8 mouse cellular contexts compared by ENCODE assay signal in the genomic region with DNA sequence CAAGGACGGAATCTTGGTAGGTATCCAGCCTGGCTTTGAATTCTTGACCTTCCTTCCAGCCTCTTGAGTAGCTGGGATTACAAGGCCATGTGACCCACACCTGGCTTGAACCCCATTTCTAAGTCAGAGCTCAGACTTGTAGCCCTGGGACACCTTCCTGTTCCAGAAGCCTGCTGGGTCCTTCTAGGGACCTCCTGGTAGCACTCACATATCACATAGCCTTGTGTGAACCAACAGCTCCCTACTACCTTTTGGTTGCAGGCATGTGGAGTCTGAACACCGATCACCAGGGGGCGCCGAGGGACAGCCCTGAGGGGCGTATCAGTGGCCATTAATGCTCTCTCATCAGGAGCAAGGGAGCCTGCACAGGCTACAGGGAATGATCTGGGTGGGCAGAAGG. TPM values are rescaled to one million over a fixed set of nuclear protein-coding genes. Genes with fewer than 3 reads are reported as not detected.
DNase-seq lines count a peak whose midpoint lies in the region; ATAC-seq lines count a peak whose summit lies in the region.

No protein-coding gene starts in this region.

- DNase-seq in A20 (ENCODE audit: low read depth, low spot score): peak; percentile 68
- peak; percentile 58 for DNase-seq in ES-CJ7 (ENCODE audit: low read depth, low spot score)
- DNase-seq in cerebellum, postnatal 10 days: peak; percentile 80 to 82
- peak; percentile 50 for DNase-seq in heart, adult 8-10 months (ENCODE audit: low spot score)
- peak; percentile 75 to 81 for DNase-seq in kidney, postnatal 25 days
- DNase-seq in lung, postnatal 10 days: peak; percentile 85
- peak; percentile 17 to 29 for DNase-seq in spleen, postnatal 36 days (ENCODE audit: low spot score in 2 of 2)

- no peak for ATAC-seq in activated CD4-positive, CD25-positive, alpha-beta regulatory T cell, adult 4 months

RNA-seq across cellular contexts. Expression of a gene that starts 18.8 kb away (rescaled TPM):
- 10 to 100 TPM; 12.4 to 17.8 (median 15.9) TPM for total RNA-seq in heart, adult 8-10 months (2022)
- 10 to 100 TPM; 45.1 to 54.9 TPM for polyA plus RNA-seq in activated CD4-positive, CD25-positive, alpha-beta regulatory T cell, adult 4 months (2017; shearing (Covaris generic))

RNA-seq across cellular contexts. Expression of a gene that starts 46.0 kb away (rescaled TPM):
- total RNA-seq in heart, adult 8-10 months (2022): 10 to 100 TPM; 44.5 to 53.3 (median 49.0) TPM
- polyA plus RNA-seq in activated CD4-positive, CD25-positive, alpha-beta regulatory T cell, adult 4 months (2017; shearing (Covaris generic)): 10 to 100 TPM; 24.7 to 25.0 TPM

Comparison
In these comparisons a context has a peak if more than half of its experiments do, and no peak if none do; other contexts are left out.
1. DNase-seq: peak in every context shown above with its lines; median percentile 85 in lung, postnatal 10 days; 81 in cerebellum, postnatal 10 days; 78 in kidney, postnatal 25 days; 68 in A20; 58 in ES-CJ7; 50 in heart, adult 8-10 months; 23 in spleen, postnatal 36 days.